Mouse (Mus musculus): ENCODE results near the gene Slc2a12. TPM values are rescaled to one million over a fixed set of nuclear protein-coding genes. Genes with fewer than 3 reads are reported as not detected.

Slc2a12 gene
- polyA plus RNA-seq, 1 experiment = 0.24 TPM

GRCm38 (mm10) chr10:22746334-22747322 is 101.8 kb downstream of the Slc2a12 start:
- H3K4me1 ChIP-seq (ENCODE audit: control insufficient read depth, insufficient read depth, insufficient read length, low read length) = no peaks in the 10 kb centered on the region
- TF ChIP-seq POLR2A (IDR thresholded peaks at IDR 0.05; ENCODE audit: low read depth, low read length) = no peak
- no peak for TF ChIP-seq CTCF (IDR thresholded peaks at IDR 0.05; ENCODE audit: extremely low read depth, insufficient read length, insufficient replicate concordance, low read depth, low read length)
- H3K4me3 ChIP-seq (ENCODE audit: low read depth, low read length) = no peak overlapping the region
- no peak overlapping the region for H3K27ac ChIP-seq (ENCODE audit: insufficient read depth, low read depth, low read length)
- no peaks in the 10 kb centered on the region for H3K27me3 ChIP-seq (ENCODE audit: control insufficient read depth, insufficient read depth, low read length)
- no peaks in the 10 kb centered on the region for H3K36me3 ChIP-seq (ENCODE audit: control insufficient read depth, insufficient read depth, low read length)
- WGBS = 49% methylated on average over 13 of the region's 13 CpGs

DNA sequence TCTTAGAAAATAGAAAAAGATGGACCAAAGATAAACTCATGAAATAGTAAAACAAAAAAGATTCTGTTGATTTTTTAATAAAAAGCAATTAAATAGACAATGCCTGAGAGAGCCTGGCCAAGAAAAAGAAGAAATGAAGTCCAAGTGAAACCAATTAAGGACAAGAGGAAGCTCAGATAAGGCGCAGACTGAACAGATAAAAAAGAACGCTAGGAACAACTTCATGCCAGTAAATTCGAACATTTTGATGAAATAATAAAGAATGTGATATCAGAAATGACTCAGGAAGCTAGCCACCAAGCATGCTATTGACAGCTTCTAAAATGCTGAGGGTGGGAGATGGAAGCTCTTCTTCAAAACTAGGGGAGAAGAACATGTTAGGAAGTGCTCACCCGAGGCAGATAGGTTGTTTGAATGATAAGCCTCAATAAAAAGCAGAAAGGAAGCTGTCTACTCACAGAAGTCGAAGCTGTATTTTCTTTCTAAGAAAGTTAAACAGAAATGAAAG is 106.4 kb downstream of the Slc2a12 start:
- no peak overlapping the region for H3K27ac ChIP-seq (ENCODE audit: insufficient read depth, low read depth, low read length)
- no peaks in the 10 kb centered on the region for H3K27me3 ChIP-seq (ENCODE audit: control insufficient read depth, insufficient read depth, low read length)
- no peak overlapping the region for H3K4me3 ChIP-seq (ENCODE audit: low read depth, low read length)
- no peaks in the 10 kb centered on the region for H3K36me3 ChIP-seq (ENCODE audit: control insufficient read depth, insufficient read depth, low read length)
- TF ChIP-seq CTCF (IDR thresholded peaks at IDR 0.05; ENCODE audit: extremely low read depth, insufficient read length, insufficient replicate concordance, low read depth, low read length) = no peak
- no peak for TF ChIP-seq POLR2A (IDR thresholded peaks at IDR 0.05; ENCODE audit: low read depth, low read length)
- no peaks in the 10 kb centered on the region for H3K4me1 ChIP-seq (ENCODE audit: control insufficient read depth, insufficient read depth, insufficient read length, low read length)
- 25% methylated on average over 5 of the region's 5 CpGs for WGBS

Other genes with a start within 250 kb of the Slc2a12 start
- gene Tbpl1, start 86.9 kb downstream of the Slc2a12 start, polyA plus RNA-seq (2012; rRNA removed) = 6.2 and 12.9 TPM in 2 replicates
- gene Tcf21, start 175.2 kb downstream of the Slc2a12 start, polyA plus RNA-seq (2012; rRNA removed) = 26.8 and 46.8 TPM in 2 replicates

Measured in small intestine, adult 2 months (tissue).